Mouse (Mus musculus): ENCODE measurements around the gene Trim23.

GRCm38 (mm10) chr13:104172498-104172897, 6.1 kb upstream of the Trim23 start:
- TF ChIP-seq CTCF (IDR thresholded peaks at IDR 0.05; ENCODE audit: low read depth, low read length) (no peak), POLR2A (IDR thresholded peaks at IDR 0.05; ENCODE audit: borderline replicate concordance, low read depth, low read length) (no peak)
